Mouse (Mus musculus) megakaryocyte, adult 5-6 weeks (primary cell): ENCODE results near the gene Olfr853. TPM values are rescaled to one million over a fixed set of nuclear protein-coding genes. Genes with fewer than 3 reads are reported as not detected.

Source experiments
- ATAC-seq: 2 replicates; pipeline ENCODE4 v1.8.0; 2016; ENCODE audit warnings: mild to moderate bottlenecking, inconsistent platforms; ENCODE audit not compliant: poor library complexity, severe bottlenecking
- total RNA-seq, 2 experiments: library from RNA; stranded (forward) in 1 of 2; stranded (reverse) in 1 of 2; fragments of 153-499, 151-499 nt in 1 of 2; fragments of 221-1000, 200-1000 nt in 1 of 2; gene quantifications; 2 replicates each; pipeline versions ENCODE4 v1.2.3 to v1.2.4; 2015 to 2017

Gene Olfr853
- not detected in 2 replicates for total RNA-seq (2015)
- total RNA-seq (2017) = not detected in 2 replicates

DNA sequence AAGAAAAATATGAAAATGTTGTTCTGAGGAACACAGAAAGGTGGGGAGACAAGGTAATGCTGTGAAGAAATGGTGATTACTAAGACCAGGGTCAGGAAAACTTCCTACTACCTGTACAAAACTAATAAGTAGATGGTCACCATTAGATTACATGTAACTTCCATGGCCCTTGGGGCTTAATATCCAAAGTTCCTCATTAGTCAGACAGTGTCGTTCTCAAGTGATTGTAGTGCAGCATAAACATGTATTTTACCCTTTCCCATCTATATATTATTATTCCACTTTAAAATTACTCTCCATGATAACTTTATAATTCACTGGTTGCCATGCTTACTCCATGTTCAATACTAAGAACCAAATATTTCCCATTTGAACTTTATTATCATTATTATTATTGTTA is at the start of gene Olfr853:
TSS of gene Olfr853 (minus strand) at position 101 of the 400 bp plus-strand sequence.
- ATAC-seq = no peak

DNA sequence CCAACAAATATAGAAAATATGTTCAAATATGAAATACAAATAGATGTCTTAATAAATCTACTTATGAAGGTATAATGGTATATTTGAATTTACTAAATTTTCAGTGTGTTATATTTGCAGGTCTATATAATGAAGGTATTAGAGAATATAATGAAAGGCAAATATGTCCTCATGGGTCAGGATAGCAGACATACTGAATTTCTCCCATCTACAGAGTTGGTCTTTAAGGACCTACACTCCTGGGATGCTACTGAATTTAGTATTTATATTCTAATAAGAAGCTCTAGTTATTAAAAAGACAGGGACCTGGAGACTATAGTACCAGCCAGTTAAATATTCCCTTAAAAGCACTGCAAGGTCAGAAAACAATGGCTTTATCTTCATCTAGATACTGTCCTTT is 41.4 kb upstream of the Olfr853 start, which contains the start of gene Olfr855:
TSS of gene Olfr855 (plus strand) at position 301 of the 400 bp plus-strand sequence.
- no peak for ATAC-seq

DNA sequence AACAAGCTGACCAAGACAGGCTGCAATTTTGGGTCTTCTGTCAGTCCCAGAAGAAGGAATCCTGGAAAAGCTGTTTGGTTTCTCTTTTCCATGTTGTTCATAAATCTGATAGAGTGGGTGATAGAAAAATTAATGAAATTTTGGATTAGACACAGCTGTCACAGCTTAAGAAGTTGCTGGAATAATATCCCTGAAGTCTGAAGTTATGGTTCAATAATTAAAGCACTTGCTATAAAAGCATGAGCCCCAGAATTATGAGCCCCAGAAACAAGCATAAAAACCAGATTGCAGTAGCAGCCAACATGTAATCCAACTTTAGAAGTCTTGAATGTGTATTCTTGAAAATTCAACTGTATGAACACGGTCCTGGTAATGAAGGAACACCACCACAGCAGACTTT is 26.4 kb upstream of the Olfr853 start, which contains the start of gene Olfr854:
TSS of gene Olfr854 (minus strand) at position 101 of the 400 bp plus-strand sequence.
- ATAC-seq = no peak

DNA sequence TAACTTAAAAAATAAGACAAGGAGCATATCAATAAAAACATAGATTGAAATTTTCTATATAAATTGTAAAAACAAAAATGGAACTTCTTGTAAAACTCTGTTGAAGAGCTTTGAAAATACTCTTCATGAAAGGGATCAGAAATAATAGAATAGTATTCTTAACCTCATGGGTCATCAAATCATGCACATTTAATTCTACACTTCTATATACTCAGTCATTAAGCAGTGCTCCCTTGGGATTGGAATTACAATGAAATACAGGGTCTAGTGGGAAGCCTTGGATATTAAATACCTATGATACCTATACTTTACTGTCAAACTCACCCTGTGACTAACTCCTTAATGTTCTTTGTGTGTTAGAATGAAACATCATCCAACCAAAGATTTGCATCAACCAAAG is 47.9 kb downstream of the Olfr853 start, which contains the start of gene Olfr851:
TSS of gene Olfr851 (plus strand) at position 301 of the 400 bp plus-strand sequence.
- ATAC-seq = no peak

Other genes with a start within 250 kb of the Olfr853 start
- not detected in 2 replicates for gene Olfr844, start 224.7 kb downstream of the Olfr853 start, total RNA-seq (2015)
- gene Olfr844, start 224.7 kb downstream of the Olfr853 start, total RNA-seq (2017) = not detected in 2 replicates
- not detected in 2 replicates for gene Olfr845, start 204.6 kb downstream of the Olfr853 start, total RNA-seq (2015)
- not detected in 2 replicates for gene Olfr845, start 204.6 kb downstream of the Olfr853 start, total RNA-seq (2017)
- gene Olfr846, start 177.1 kb downstream of the Olfr853 start, total RNA-seq (2015) = not detected in 2 replicates
- not detected in 2 replicates for gene Olfr846, start 177.1 kb downstream of the Olfr853 start, total RNA-seq (2017)
- not detected in 2 replicates for gene Olfr847, start 162.4 kb downstream of the Olfr853 start, total RNA-seq (2015)
- not detected in 2 replicates for gene Olfr847, start 162.4 kb downstream of the Olfr853 start, total RNA-seq (2017)
- gene Olfr849, start 100.8 kb downstream of the Olfr853 start, total RNA-seq (2015) = not detected in 2 replicates
- gene Olfr849, start 100.8 kb downstream of the Olfr853 start, total RNA-seq (2017) = not detected in 2 replicates
- gene Olfr850, start 62.8 kb downstream of the Olfr853 start, total RNA-seq (2015) = not detected in 2 replicates
- not detected in 2 replicates for gene Olfr850, start 62.8 kb downstream of the Olfr853 start, total RNA-seq (2017)
- gene Olfr851, start 47.8 kb downstream of the Olfr853 start, total RNA-seq (2015) = not detected in 2 replicates
- gene Olfr851, start 47.8 kb downstream of the Olfr853 start, total RNA-seq (2017) = not detected in 2 replicates
- not detected in 2 replicates for gene Olfr854, start 26.3 kb upstream of the Olfr853 start, total RNA-seq (2015)
- not detected in 2 replicates for gene Olfr854, start 26.3 kb upstream of the Olfr853 start, total RNA-seq (2017)
- gene Olfr855, start 41.5 kb upstream of the Olfr853 start, total RNA-seq (2015) = not detected in 2 replicates
- gene Olfr855, start 41.5 kb upstream of the Olfr853 start, total RNA-seq (2017) = 0.11 TPM in 1 of 2 replicates, not detected in the other
- gene Zfp317, start 81.0 kb upstream of the Olfr853 start, total RNA-seq (2015) = 8.8 and 9.2 TPM in 2 replicates
- 14.0 and 14.8 TPM in 2 replicates for gene Zfp317, start 81.0 kb upstream of the Olfr853 start, total RNA-seq (2017)
- gene Olfr857, start 168.4 kb upstream of the Olfr853 start, total RNA-seq (2015) = not detected in 2 replicates
- gene Olfr857, start 168.4 kb upstream of the Olfr853 start, total RNA-seq (2017) = not detected in 2 replicates
- gene Olfr58, start 239.2 kb upstream of the Olfr853 start, total RNA-seq (2015) = not detected in 2 replicates
- gene Olfr58, start 239.2 kb upstream of the Olfr853 start, total RNA-seq (2017) = not detected in 2 replicates